Mouse (Mus musculus): ENCODE data around the gene Gm21671. TPM values are rescaled to one million over a fixed set of nuclear protein-coding genes. Genes with fewer than 3 reads are reported as not detected.
A peak's percentile ranks its signal among the peaks of the same experiment; 100 is the strongest.
"Not testable (repeated sequence)": the region's sequence is repeated elsewhere in the genome, so short reads cannot be mapped to it uniquely, and the experiment has no call there.

Gm21671 gene
- 0.09 TPM in 1 of 2 replicates, not detected in the other for polyA plus RNA-seq (2016; fragmentation: Nextera tagmentation; extraction: Ambion mirVana)

GRCm38 (mm10) chr5:25954317-25954716 is at the start of gene Gm21671:
Gene Gm21671 (minus strand): TSS chr5:25954417.
- not testable (repeated sequence) for H3K4me1 ChIP-seq; H3K4me2 ChIP-seq (replicated peaks); ATAC-seq (ENCODE audit: low FRiP score, low read depth); H3K36me3 ChIP-seq; H3K9ac ChIP-seq; H3K9me3 ChIP-seq; H3K27me3 ChIP-seq (replicated peaks); H3K4me3 ChIP-seq; H3K27ac ChIP-seq
- WGBS, result 77% methylated on average over 2 of the region's 2 CpGs

- not testable (repeated sequence) for H3K27ac ChIP-seq; H3K4me1 ChIP-seq; H3K36me3 ChIP-seq; H3K9me3 ChIP-seq; H3K4me2 ChIP-seq (replicated peaks); H3K9ac ChIP-seq; H3K27me3 ChIP-seq (replicated peaks); H3K4me3 ChIP-seq; ATAC-seq (ENCODE audit: low FRiP score, low read depth)
- no CpG with 5 or more reads among the region's 3 CpGs for WGBS
Measured at GRCm38 (mm10) chr5:25988550-25988949, 34.3 kb upstream of the Gm21671 start, which contains the start of gene Gm21698. Gene Gm21698 (minus strand): TSS chr5:25988650.

GRCm38 (mm10) chr5:25972563-25972962 is 18.3 kb upstream of the Gm21671 start, which contains the start of gene Gm21680:
Gene Gm21680 (minus strand): TSS chr5:25972663.
- not testable (repeated sequence) for H3K27me3 ChIP-seq (replicated peaks); H3K4me1 ChIP-seq; H3K9me3 ChIP-seq; H3K4me2 ChIP-seq (replicated peaks); H3K27ac ChIP-seq; H3K36me3 ChIP-seq; H3K4me3 ChIP-seq; H3K9ac ChIP-seq; ATAC-seq (ENCODE audit: low FRiP score, low read depth)
- no CpG with 5 or more reads among the region's 2 CpGs for WGBS

GRCm38 (mm10) chr5:25957050-25957449 is 2.8 kb upstream of the Gm21671 start:
- H3K36me3 ChIP-seq; H3K27me3 ChIP-seq (replicated peaks); H3K4me1 ChIP-seq; H3K9ac ChIP-seq; ATAC-seq (ENCODE audit: low FRiP score, low read depth); H3K9me3 ChIP-seq; H3K27ac ChIP-seq: not testable (repeated sequence)
- Histone ChIP-seq H3K4me3 (0 out of 2 replicates have a peak overlapping the region, but pooled peaks have one; percentile 7), H3K4me2 (replicated peaks) (peak overlapping the region; percentile 40; the same call in 1 of the 2 replicates)
- 58% methylated on average over 17 of the region's 17 CpGs for WGBS

GRCm38 (mm10) chr5:25956611-25957010 is 2.4 kb upstream of the Gm21671 start:
- not testable (repeated sequence) for H3K27ac ChIP-seq; H3K27me3 ChIP-seq (replicated peaks); H3K36me3 ChIP-seq; H3K9me3 ChIP-seq; H3K9ac ChIP-seq; H3K4me1 ChIP-seq
- ATAC-seq (ENCODE audit: low FRiP score, low read depth), result peak; percentile 65; the same call in 1 of the 2 replicates
- Histone ChIP-seq H3K4me3 (0 out of 2 replicates have a peak overlapping the region, but pooled peaks have one; percentile 7), H3K4me2 (replicated peaks) (peak overlapping the region; percentile 40)
- 40% methylated on average over 32 of the region's 32 CpGs for WGBS

GRCm38 (mm10) chr5:25945391-25945790 is 8.8 kb downstream of the Gm21671 start:
- WGBS, result 85% methylated on average over 2 of the region's 2 CpGs

GRCm38 (mm10) chr5:25942281-25942680 is 11.9 kb downstream of the Gm21671 start, which contains the start of gene Gm21663:
Gene Gm21663 (minus strand): TSS chr5:25942381.
- H3K36me3 ChIP-seq; H3K4me1 ChIP-seq; ATAC-seq (ENCODE audit: low FRiP score, low read depth); H3K9ac ChIP-seq; H3K27me3 ChIP-seq (replicated peaks); H3K4me3 ChIP-seq; H3K9me3 ChIP-seq; H3K4me2 ChIP-seq (replicated peaks); H3K27ac ChIP-seq: not testable (repeated sequence)
- 69% methylated on average over 2 of the region's 2 CpGs for WGBS

More at GRCm38 (mm10) chr5:25945391-25945790, 8.8 kb downstream of the Gm21671 start:
- H3K9me3 ChIP-seq; H3K36me3 ChIP-seq; H3K27ac ChIP-seq; ATAC-seq (ENCODE audit: low FRiP score, low read depth); H3K9ac ChIP-seq; H3K4me2 ChIP-seq (replicated peaks); H3K4me1 ChIP-seq; H3K4me3 ChIP-seq; H3K27me3 ChIP-seq (replicated peaks): not testable (repeated sequence)

Other genes with a start within 250 kb of the Gm21671 start
- gene Xrcc2, start 248.6 kb downstream of the Gm21671 start, polyA plus RNA-seq (2016; fragmentation: Nextera tagmentation; extraction: Ambion mirVana), result 8.2 TPM in 2 replicates
- gene Actr3b, start 194.4 kb downstream of the Gm21671 start, polyA plus RNA-seq (2016; fragmentation: Nextera tagmentation; extraction: Ambion mirVana), result 13.4 and 13.8 TPM in 2 replicates
- gene Gm21663, start 12.0 kb downstream of the Gm21671 start, polyA plus RNA-seq (2016; fragmentation: Nextera tagmentation; extraction: Ambion mirVana), result not detected in 2 replicates
- 0.06 TPM in 1 of 2 replicates, not detected in the other for gene Gm21680, start 18.2 kb upstream of the Gm21671 start, polyA plus RNA-seq (2016; fragmentation: Nextera tagmentation; extraction: Ambion mirVana)
- gene Gm21698, start 34.2 kb upstream of the Gm21671 start, polyA plus RNA-seq (2016; fragmentation: Nextera tagmentation; extraction: Ambion mirVana), result not detected in 2 replicates
- gene Gm1979, start 50.4 kb upstream of the Gm21671 start, polyA plus RNA-seq (2016; fragmentation: Nextera tagmentation; extraction: Ambion mirVana), result not detected in 2 replicates
- not detected in 2 replicates for gene Gm5862, start 68.5 kb upstream of the Gm21671 start, polyA plus RNA-seq (2016; fragmentation: Nextera tagmentation; extraction: Ambion mirVana)
- gene Speer4a, start 85.1 kb upstream of the Gm21671 start, polyA plus RNA-seq (2016; fragmentation: Nextera tagmentation; extraction: Ambion mirVana), result not detected in 2 replicates
- gene Gm7347, start 104.2 kb upstream of the Gm21671 start, polyA plus RNA-seq (2016; fragmentation: Nextera tagmentation; extraction: Ambion mirVana), result 0.06 TPM in 1 of 2 replicates, not detected in the other
- not detected in 2 replicates for gene Gm10471, start 134.9 kb upstream of the Gm21671 start, polyA plus RNA-seq (2016; fragmentation: Nextera tagmentation; extraction: Ambion mirVana)
- gene 5031410I06Rik, start 150.9 kb upstream of the Gm21671 start, polyA plus RNA-seq (2016; fragmentation: Nextera tagmentation; extraction: Ambion mirVana), result not detected in 2 replicates
- gene Gm10220, start 167.0 kb upstream of the Gm21671 start, polyA plus RNA-seq (2016; fragmentation: Nextera tagmentation; extraction: Ambion mirVana), result 0.13 TPM in 1 of 2 replicates, not detected in the other

All from neural tube, embryonic 12.5 days (tissue).